Mouse (Mus musculus) kidney, embryonic 14.5 days (tissue): Measurements from ENCODE around the gene Usp33. TPM values are rescaled to one million over a fixed set of nuclear protein-coding genes. Genes with fewer than 3 reads are reported as not detected.

Experiments
- ATAC-seq: fragments of 200-750 bp; cut with Nextera tagmentation; 2 replicates; pipeline ENCODE4 v1.8.0; 2017; ENCODE audit warnings: moderate number of reproducible peaks, mild to moderate bottlenecking, moderate TSS enrichment, moderate library complexity; ENCODE audit not compliant: low FRiP score, low TSS enrichment
- H3K27ac ChIP-seq: fragments of 300-500 bp; sonication (generic); 2 replicates; pipeline ENCODE4 v1.5.1; 2014; ENCODE audit warnings: low read depth, mild to moderate bottlenecking, low read length, moderate library complexity, mixed read lengths
- H3K27me3 ChIP-seq: fragments of 300-500 bp; sonication (generic); 2 replicates; pipeline ENCODE4 v1.6.1; 2014; ENCODE audit warnings: mild to moderate bottlenecking, low read length; ENCODE audit not compliant: control insufficient read depth, insufficient read depth
- H3K36me3 ChIP-seq: fragments of 300-500 bp; sonication (generic); 2 replicates; pipeline ENCODE4 v1.6.1; 2014; ENCODE audit warnings: low read length, mixed read lengths; ENCODE audit not compliant: control insufficient read depth, insufficient read depth
- H3K4me1 ChIP-seq: fragments of 300-500 bp; sonication (generic); 2 replicates; pipeline ENCODE4 v1.6.1; 2014; ENCODE audit warnings: low read length, mixed read lengths; ENCODE audit not compliant: control insufficient read depth, insufficient read depth
- H3K4me2 ChIP-seq: fragments of 300-500 bp; sonication (generic); replicated peaks from 2 replicates; pipeline ENCODE4 v1.6.1; 2014; ENCODE audit warnings: low read depth, mild to moderate bottlenecking, low read length
- H3K4me3 ChIP-seq: fragments of 300-500 bp; sonication (generic); 2 replicates; pipeline ENCODE4 v1.5.1; 2014; ENCODE audit warnings: mild to moderate bottlenecking, low read length
- H3K9ac ChIP-seq: fragments of 300-500 bp; sonication (generic); 2 replicates; pipeline ENCODE4 v1.6.1; 2014; ENCODE audit warnings: low read depth, mild to moderate bottlenecking, low read length, moderate library complexity
- H3K9me3 ChIP-seq: fragments of 300-500 bp; sonication (generic); 2 replicates; pipeline ENCODE4 v1.6.1; 2016; ENCODE audit warnings: low read length; ENCODE audit not compliant: control insufficient read depth
- WGBS: fragments of 180-500 bp; shearing (Covaris S2); extraction: QIAGEN DNeasy Blood & Tissue Kit; methylation state at CpG from one replicate; pipeline ENCODE4 v1.1.7; 2014; 5-methylcytosine and 5-hydroxymethylcytosine counted together
- polyA plus RNA-seq: library from polyadenylated mRNA; unstranded; fragments of >200 nt; fragmentation: Nextera tagmentation; extraction: Ambion mirVana; gene quantifications from 2 replicates; pipeline ENCODE4 v1.2.1, GENCODE M21; 2014

The Usp33 gene
- polyA plus RNA-seq, result 18.8 and 44.4 TPM in 2 replicates

DNA sequence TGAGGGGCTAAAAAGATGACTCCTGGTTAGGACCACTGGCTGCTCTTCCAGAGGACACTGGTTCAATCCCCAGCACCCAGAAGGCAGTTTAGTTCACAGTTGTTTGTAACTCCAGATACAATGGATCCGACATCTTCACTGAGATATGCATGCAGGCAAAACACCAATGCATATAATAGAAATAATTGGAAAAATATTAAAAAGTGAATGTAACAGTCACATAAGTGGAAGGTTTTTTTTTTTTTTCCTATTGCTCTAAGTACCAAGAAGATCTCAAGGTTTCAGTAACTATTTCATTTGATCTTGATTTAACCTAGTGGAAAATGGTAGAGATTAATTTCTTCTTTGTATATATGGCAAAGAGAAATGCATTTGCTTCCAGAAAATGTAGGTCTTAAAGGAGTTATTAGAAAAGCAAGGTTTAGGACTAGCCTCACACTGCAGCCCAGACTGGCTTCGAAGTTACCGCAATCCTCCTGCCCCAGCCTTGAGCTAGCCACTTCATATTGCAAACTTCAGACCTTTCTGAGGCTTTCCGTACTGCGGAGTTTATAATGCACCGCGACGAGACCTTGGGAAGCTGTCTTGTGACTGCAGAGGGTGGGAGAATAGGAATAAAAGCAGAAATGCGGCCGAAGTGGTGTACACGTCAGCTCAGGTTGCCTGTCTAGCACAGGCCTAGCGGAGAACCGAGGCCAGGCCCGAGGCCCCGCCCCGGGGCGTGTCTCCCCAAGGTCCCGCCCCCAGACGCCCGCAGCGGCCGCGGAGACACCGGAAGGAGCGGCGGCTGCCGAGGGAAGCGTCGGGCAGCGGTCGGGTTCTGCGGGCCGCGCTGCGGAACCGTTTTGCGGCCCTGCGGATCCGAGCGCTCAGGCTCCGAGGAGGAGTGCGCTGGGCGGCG lies at the start of gene Usp33:
Gene Usp33, plus strand, starts transcription at position 747 of the 901 bp plus-strand sequence.
- WGBS, result 8% methylated on average over 35 of the region's 44 CpGs
- H3K9me3 ChIP-seq, result no peaks in the 10 kb centered on the region
- peaks cover 11% of the 10 kb centered on the region; the same call in 1 of the 2 replicates for H3K4me1 ChIP-seq
- no peaks in the 10 kb centered on the region for H3K36me3 ChIP-seq
- no peaks in the 10 kb centered on the region for H3K27me3 ChIP-seq
- ATAC-seq, result peak; percentile 97
- no peak within 1 kb of the TSS for H3K27ac ChIP-seq
- H3K4me2 ChIP-seq, result peak within 1 kb of the TSS; percentile 55
- H3K4me3 ChIP-seq, result peak within 1 kb of the TSS; percentile 70
- peak within 1 kb of the TSS; percentile 82 for H3K9ac ChIP-seq

DNA sequence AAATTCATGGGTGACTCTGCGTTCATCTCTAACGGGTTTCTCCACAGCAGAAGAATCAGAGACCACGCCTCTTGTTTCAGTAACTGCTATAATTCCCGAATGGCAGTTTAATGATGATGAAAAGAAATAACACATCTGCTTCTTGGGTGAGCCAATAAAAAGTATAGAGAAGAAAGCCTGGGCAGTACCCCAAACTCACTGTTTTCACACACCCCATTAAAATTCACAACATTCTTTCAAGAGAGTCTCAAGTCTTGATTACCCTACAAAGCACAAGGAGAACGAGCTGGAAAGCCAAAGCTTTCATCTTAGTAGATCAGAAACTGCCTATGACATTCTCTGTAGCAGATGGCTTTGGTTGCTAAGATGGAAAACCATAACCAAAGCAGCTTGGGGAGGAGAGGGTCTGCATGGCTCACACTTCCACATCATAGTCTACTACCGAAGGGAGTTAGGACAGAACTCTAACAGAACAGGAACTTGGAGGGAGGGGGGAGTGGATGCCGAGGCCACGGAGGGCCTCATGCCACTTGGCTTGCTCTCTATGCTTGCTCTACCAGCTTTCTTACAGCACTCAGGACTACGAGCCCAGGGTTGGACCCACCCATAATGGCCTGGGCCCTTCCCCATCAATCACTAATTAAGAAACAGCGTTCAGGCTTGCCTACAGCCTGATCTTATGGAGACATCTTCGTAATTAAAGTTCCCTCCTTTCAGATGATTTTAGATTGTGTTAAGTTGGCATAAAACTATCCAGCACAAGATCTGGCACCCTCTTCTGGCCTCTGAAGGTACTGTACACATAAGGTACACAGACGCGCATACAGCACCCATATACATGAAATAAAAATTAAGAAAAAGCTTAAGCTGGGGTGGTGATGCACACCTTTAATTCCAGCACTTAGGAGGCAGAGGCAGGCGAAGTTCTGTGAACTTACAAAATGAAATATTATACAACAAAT lies 45.6 kb upstream of the Usp33 start:
- WGBS, result 71% methylated on average over 14 of the region's 14 CpGs
- peak; percentile 56; the same call in 1 of the 2 replicates for ATAC-seq
- no peak overlapping the region for H3K9ac ChIP-seq
- no peaks in the 10 kb centered on the region for H3K9me3 ChIP-seq
- peak overlapping the region; percentile 59; the same call in 1 of the 2 replicates for H3K27ac ChIP-seq
- H3K36me3 ChIP-seq, result peaks cover 10% of the 10 kb centered on the region; the same call in 1 of the 2 replicates
- H3K4me3 ChIP-seq, result no peak overlapping the region
- H3K4me2 ChIP-seq, result no peak overlapping the region
- H3K27me3 ChIP-seq, result no peaks in the 10 kb centered on the region
- no peaks in the 10 kb centered on the region for H3K4me1 ChIP-seq

DNA sequence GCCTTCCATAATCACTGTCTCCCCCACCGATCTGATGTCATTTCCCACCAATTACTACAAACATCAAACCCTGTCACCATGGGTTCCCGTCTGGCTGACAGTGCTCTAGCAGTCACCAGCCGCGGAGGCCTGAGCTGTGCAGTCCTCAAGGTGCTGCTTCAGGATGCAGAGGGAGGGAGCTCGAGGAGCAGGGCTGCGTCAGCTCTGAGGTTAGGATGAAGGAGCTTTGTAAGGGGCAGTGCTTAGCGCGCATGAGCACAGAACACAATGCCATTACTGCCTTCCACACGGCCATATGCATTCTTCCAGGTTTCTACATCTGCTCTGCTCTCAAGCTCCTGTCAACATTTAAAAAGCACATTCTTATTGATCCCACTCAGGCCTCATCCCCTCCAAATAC lies 43.3 kb upstream of the Usp33 start:
- H3K27me3 ChIP-seq, result no peaks in the 10 kb centered on the region
- H3K4me1 ChIP-seq, result no peaks in the 10 kb centered on the region
- no peaks in the 10 kb centered on the region for H3K9me3 ChIP-seq
- ATAC-seq, result no peak
- H3K4me3 ChIP-seq, result no peak overlapping the region
- 85% methylated on average over 9 of the region's 9 CpGs for WGBS
- no peak overlapping the region for H3K9ac ChIP-seq
- H3K27ac ChIP-seq, result no peak overlapping the region
- H3K36me3 ChIP-seq, result peaks cover 7% of the 10 kb centered on the region; the same call in 1 of the 2 replicates
- no peak overlapping the region for H3K4me2 ChIP-seq

DNA sequence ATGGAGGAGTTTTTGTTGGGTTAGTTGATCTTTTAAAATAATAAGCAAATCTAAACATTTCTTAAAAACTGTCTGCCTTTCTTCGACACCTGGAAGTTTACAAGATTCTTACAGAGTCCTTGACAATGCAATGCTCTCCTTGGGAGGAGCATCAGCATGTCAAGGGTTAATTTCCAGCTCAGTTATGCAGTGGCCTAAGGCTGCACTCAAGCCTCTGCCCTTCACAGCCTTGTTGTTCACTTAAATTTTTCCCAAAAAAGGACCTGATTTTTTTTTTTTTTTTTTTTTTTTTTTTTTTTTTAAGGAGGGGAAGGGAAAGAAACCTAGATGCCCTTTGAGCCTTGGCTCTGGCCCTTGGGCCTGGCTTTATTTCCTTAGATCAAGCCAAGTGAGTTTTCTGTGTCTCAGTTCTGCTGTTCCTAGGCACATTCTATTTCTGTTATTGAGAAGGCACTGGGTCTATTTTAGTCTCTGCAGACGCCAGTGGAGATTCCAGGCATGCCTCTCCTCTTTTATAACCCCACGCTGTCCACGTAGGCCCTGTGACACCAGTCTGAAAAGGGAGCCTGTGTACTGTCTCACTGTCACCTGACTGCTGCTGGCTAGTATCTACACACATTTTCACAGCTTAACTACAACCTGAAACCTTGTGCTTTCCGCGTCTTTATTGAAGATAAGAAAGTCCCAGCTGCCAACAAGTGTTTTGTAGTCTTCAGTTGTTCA lies 42.0 kb upstream of the Usp33 start:
- 58% methylated on average over 6 of the region's 6 CpGs for WGBS
- ATAC-seq, result no peak
- Histone ChIP-seq H3K9ac (no peak overlapping the region), H3K9me3 (no peaks in the 10 kb centered on the region), H3K4me2 (no peak overlapping the region), H3K27me3 (no peaks in the 10 kb centered on the region), H3K36me3 (peaks cover 7% of the 10 kb centered on the region; the same call in 1 of the 2 replicates), H3K27ac (no peak overlapping the region), H3K4me3 (no peak overlapping the region), H3K4me1 (no peaks in the 10 kb centered on the region)

DNA sequence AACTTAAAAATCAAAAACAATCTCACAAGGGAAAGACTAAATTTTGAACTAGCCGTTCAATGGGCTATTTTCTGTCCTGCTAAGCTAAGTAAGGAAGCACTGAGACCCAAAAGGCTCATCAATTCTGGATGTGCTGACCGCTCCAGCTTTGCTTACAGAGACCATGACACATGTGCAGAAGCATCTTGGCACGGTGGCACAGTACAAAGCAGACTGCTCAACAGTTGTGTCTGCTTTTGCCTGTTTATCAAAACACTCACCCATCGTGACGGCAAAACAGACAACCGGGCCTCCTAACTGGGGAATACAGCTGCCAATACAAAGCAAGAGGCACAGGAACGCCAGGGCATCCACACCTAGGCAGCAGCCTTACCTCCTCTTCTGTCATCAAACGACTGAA lies 41.2 kb upstream of the Usp33 start:
- H3K27ac ChIP-seq, result no peak overlapping the region
- H3K9ac ChIP-seq, result no peak overlapping the region
- no peak overlapping the region for H3K4me2 ChIP-seq
- peaks cover 7% of the 10 kb centered on the region; the same call in 1 of the 2 replicates for H3K36me3 ChIP-seq
- no peaks in the 10 kb centered on the region for H3K4me1 ChIP-seq
- no peak overlapping the region for H3K4me3 ChIP-seq
- ATAC-seq, result no peak
- no peaks in the 10 kb centered on the region for H3K27me3 ChIP-seq
- H3K9me3 ChIP-seq, result no peaks in the 10 kb centered on the region
- 85% methylated on average over 8 of the region's 8 CpGs for WGBS

DNA sequence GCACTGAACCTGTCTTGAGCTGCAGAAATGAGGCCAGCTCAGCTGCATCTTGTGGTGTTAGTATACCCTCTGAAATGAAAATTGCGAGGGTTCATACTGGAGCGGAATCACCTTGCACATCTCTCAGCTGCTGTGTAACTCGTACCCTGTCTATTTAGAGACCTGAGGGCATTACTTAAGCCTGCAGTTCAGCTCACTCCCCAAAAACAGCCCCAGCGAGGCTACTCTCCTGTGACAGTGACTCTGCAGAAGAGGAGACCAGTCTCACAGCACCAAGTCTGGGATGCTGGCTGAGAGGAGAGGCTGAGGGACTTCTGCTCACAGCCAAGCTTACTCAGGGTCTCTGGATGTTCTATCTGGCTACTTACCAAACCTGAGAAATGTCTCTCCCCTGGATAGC lies 40.3 kb upstream of the Usp33 start:
- Histone ChIP-seq H3K9me3 (no peaks in the 10 kb centered on the region), H3K27me3 (no peaks in the 10 kb centered on the region), H3K27ac (no peak overlapping the region), H3K9ac (no peak overlapping the region), H3K4me2 (no peak overlapping the region), H3K36me3 (peaks cover 7% of the 10 kb centered on the region; the same call in 1 of the 2 replicates), H3K4me1 (no peaks in the 10 kb centered on the region), H3K4me3 (no peak overlapping the region)
- 96% methylated on average over 4 of the region's 4 CpGs for WGBS
- ATAC-seq, result no peak

DNA sequence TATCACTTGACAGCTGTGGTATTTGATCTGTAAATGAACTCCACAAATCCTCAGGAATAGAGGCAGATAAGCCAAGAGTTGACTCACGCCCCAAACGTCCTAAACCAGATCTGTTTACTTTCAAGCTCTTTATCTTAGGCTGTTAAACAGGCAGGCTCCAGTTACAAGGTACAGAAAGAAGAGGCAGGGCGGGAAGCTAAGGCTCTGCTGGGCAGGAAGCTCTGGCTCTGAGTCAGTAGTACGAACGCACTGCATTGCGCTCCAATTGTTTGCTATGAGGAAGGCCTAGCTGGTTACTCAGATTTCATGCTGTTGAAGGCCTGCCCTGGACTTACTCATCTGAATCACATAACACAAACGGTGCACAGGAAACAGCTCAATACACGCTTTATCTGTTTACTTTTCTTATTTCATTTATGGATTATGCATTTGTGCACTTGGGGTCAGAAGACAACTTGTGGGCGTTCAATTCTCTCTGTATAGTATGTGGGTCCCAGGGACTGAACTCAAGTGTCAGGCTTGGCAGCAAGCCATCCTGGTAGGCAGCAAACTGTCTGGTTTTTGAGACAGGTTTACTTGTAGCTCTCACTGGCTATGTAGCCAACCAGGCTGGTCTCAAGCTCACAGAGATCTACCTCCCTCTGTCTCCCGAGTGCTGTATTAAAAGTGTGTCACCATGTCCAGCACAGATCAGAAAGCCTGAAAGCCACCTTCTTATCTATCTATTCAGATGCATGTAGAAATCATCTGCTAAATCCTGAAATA lies 37.6 kb upstream of the Usp33 start:
- peak; percentile 84 for ATAC-seq
- H3K4me3 ChIP-seq, result no peak overlapping the region
- H3K27ac ChIP-seq, result peak overlapping the region; percentile 53; the same call in 1 of the 2 replicates
- H3K4me2 ChIP-seq, result no peak overlapping the region
- H3K27me3 ChIP-seq, result no peaks in the 10 kb centered on the region
- 38% methylated on average over 10 of the region's 10 CpGs for WGBS
- H3K36me3 ChIP-seq, result peaks cover 7% of the 10 kb centered on the region; the same call in 1 of the 2 replicates
- H3K9me3 ChIP-seq, result no peaks in the 10 kb centered on the region
- H3K4me1 ChIP-seq, result no peaks in the 10 kb centered on the region
- H3K9ac ChIP-seq, result no peak overlapping the region; the same call in 1 of the 2 replicates

DNA sequence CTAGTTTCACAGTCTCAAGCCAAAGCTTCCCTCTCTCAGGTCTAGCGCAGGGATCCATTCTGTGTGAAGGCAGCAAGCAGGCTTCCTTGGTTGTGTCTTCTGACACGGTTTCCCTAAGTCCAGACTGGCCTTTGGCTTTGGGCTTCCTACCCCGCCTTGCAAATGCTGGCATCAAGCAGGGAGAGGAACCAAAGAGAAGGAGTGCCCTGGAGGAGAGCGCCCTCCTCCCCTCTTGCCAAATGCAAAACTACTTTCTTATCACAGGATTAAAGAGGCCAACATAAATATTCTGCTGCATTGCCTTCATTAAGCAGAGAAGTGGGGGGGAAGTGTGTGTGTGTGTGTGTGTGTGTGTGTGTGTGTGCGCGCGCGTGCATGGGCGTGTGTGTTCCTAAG lies 37.0 kb upstream of the Usp33 start:
- Histone ChIP-seq H3K9ac (no peak overlapping the region), H3K36me3 (peaks cover 7% of the 10 kb centered on the region; the same call in 1 of the 2 replicates), H3K27me3 (no peaks in the 10 kb centered on the region), H3K4me1 (no peaks in the 10 kb centered on the region), H3K4me2 (no peak overlapping the region), H3K9me3 (no peaks in the 10 kb centered on the region), H3K4me3 (no peak overlapping the region), H3K27ac (peak overlapping the region; percentile 53; the same call in 1 of the 2 replicates)
- WGBS, result 92% methylated on average over 9 of the region's 9 CpGs
- no peak for ATAC-seq
